Mouse (Mus musculus): ENCODE data around the gene Ephb4.

GRCm38 (mm10) chr5:137305822-137306221 is 44.1 kb upstream of the Ephb4 start:
- TF ChIP-seq POLR2A (IDR thresholded peaks at IDR 0.05; ENCODE audit: borderline replicate concordance, insufficient read depth, low read length), result no peak
- no peak for TF ChIP-seq CTCF (IDR thresholded peaks at IDR 0.05; ENCODE audit: borderline replicate concordance, insufficient read depth, low read depth, low read length)
